Mouse (Mus musculus) kidney, postnatal 0 days (tissue): ENCODE measurements around the gene Shroom3. TPM values are rescaled to one million over a fixed set of nuclear protein-coding genes. Genes with fewer than 3 reads are reported as not detected.

Experiments used
- ATAC-seq: fragments of 200-750 bp; cut with Nextera tagmentation; replicated peaks from 2 replicates; pipeline ENCODE4 v1.8.0; 2017; ENCODE audit warnings: low read depth, moderate number of reproducible peaks, moderate TSS enrichment, moderate library complexity; ENCODE audit not compliant: low FRiP score
- DNase-seq: peaks from one replicate; pipeline ENCODE4 v3.0.0-alpha.2; 2016; ENCODE audit warnings: low spot score
- H3K27ac ChIP-seq: fragments of 300-500 bp; sonication (generic); 2 replicates; pipeline ENCODE4 v1.5.1; 2014; ENCODE audit warnings: mild to moderate bottlenecking
- H3K27me3 ChIP-seq: fragments of 300-500 bp; sonication (generic); 2 replicates; pipeline ENCODE4 v1.6.1; 2014; ENCODE audit warnings: low read length, mixed read lengths; ENCODE audit not compliant: insufficient read depth
- H3K36me3 ChIP-seq: fragments of 300-500 bp; sonication (generic); 2 replicates; pipeline ENCODE4 v1.6.1; 2014; ENCODE audit warnings: low read length, mixed read lengths; ENCODE audit not compliant: insufficient read depth
- H3K4me1 ChIP-seq: fragments of 300-500 bp; sonication (generic); replicated peaks from 2 replicates; pipeline ENCODE4 v1.6.1; 2014; ENCODE audit warnings: antibody characterized with exemption, low read length, mixed read lengths; ENCODE audit not compliant: insufficient read depth
- H3K4me2 ChIP-seq: fragments of 300-500 bp; sonication (generic); 2 replicates; pipeline ENCODE4 v1.6.1; 2014; ENCODE audit warnings: mild to moderate bottlenecking, low read length, moderate library complexity, mixed read lengths
- H3K4me3 ChIP-seq: fragments of 300-500 bp; sonication (generic); replicated peaks from 2 replicates; pipeline ENCODE4 v1.5.1; 2014; ENCODE audit warnings: low read depth, low read length
- H3K9ac ChIP-seq: fragments of 300-500 bp; sonication (generic); 2 replicates; pipeline ENCODE4 v1.6.1; 2014; ENCODE audit warnings: low read depth, low read length
- H3K9me3 ChIP-seq: fragments of 300-500 bp; sonication (generic); replicated peaks from 2 replicates; pipeline ENCODE4 v1.6.1; 2016; ENCODE audit warnings: low read length, inconsistent platforms, mixed read lengths
- CTCF ChIP-seq: IDR thresholded peaks from 2 replicates; pipeline ENCODE4 v1.5.1; 2016; ENCODE audit warnings: antibody characterized with exemption, low read depth, mild to moderate bottlenecking, moderate library complexity
- WGBS: fragments of 180-500 bp; shearing (Covaris S2); extraction: QIAGEN DNeasy Blood & Tissue Kit; methylation state at CpG from one replicate; pipeline ENCODE4 v1.1.7; 2014; 5-methylcytosine and 5-hydroxymethylcytosine counted together
- polyA plus RNA-seq: library from polyadenylated mRNA; unstranded; fragments of >200 nt; fragmentation: Nextera tagmentation; extraction: Ambion mirVana; gene quantifications from 2 replicates; pipeline ENCODE4 v1.2.1, GENCODE M21; 2015

The Shroom3 gene
- polyA plus RNA-seq, 1 experiment from 2014 or later: 6.7 TPM

DNA sequence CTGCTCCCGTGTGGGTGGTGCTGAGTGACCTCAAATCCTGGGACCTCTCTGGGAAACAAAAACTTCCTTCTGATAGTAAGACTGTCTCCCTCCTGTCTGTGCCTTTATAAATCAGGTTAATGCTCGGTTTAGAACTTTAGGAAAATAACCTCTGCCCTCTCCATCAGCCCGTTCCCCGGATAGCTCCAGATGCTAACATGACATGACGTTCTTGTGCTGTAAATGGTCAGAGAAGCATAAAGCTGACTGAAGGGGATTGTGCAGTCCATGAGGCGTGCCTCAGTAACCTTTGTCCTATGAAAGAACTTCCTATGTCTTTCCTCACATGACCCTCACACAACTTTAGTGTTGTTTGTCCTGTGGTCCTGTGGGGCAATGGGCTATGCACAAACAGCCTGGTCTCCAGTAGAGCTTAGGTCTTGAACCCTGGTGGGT lies 84.6 kb downstream of the Shroom3 start:
- no peaks in the 10 kb centered on the region for H3K36me3 ChIP-seq
- H3K9ac ChIP-seq: no peak overlapping the region
- peaks cover 17% of the 10 kb centered on the region for H3K4me1 ChIP-seq
- peak; percentile 84 for DNase-seq
- no peak overlapping the region for H3K4me3 ChIP-seq
- ATAC-seq: peak; percentile 81
- H3K4me2 ChIP-seq: no peak overlapping the region
- TF ChIP-seq CTCF: no peak
- no peaks in the 10 kb centered on the region for H3K9me3 ChIP-seq
- WGBS: 15% methylated on average over 6 of the region's 6 CpGs
- no peaks in the 10 kb centered on the region for H3K27me3 ChIP-seq
- peak overlapping the region; percentile 20; the same call in 1 of the 2 replicates for H3K27ac ChIP-seq

DNA sequence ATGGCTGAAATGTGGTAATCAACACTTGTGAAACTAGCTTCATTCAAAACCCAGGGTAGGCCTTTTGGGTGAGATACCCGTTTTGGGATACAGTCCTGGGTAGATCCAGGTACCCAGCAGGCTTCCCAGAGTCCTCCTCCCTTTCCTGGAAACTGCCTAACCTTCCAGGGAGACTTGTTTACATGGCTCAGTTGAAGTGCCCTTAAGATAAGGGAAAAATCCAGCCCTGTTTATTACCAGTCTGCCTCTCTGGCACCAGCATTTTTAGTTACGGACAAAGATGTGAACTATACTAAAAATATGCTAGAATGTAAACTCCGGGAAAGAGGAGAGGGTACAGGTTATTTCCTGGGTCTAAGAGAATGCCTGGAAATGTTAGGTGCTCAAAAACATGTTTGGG lies 90.6 kb downstream of the Shroom3 start:
- ATAC-seq (no peak), DNase-seq (no peak)
- Histone ChIP-seq H3K4me2 (no peak overlapping the region), H3K4me1 (no peaks in the 10 kb centered on the region), H3K4me3 (no peak overlapping the region), H3K27me3 (no peaks in the 10 kb centered on the region), H3K27ac (no peak overlapping the region), H3K36me3 (no peaks in the 10 kb centered on the region), H3K9ac (no peak overlapping the region), H3K9me3 (no peaks in the 10 kb centered on the region)
- TF ChIP-seq CTCF: no peak
- 74% methylated on average over 3 of the region's 3 CpGs for WGBS

- no peak overlapping the region for H3K9ac ChIP-seq
- WGBS: 76% methylated on average over 2 of the region's 2 CpGs
- no peaks in the 10 kb centered on the region for H3K36me3 ChIP-seq
- no peak overlapping the region for H3K4me3 ChIP-seq
- H3K27ac ChIP-seq: no peak overlapping the region
- H3K4me1 ChIP-seq: no peaks in the 10 kb centered on the region
- H3K9me3 ChIP-seq: no peaks in the 10 kb centered on the region
- DNase-seq (no peak), ATAC-seq (no peak)
- H3K4me2 ChIP-seq: no peak overlapping the region
- no peaks in the 10 kb centered on the region for H3K27me3 ChIP-seq
- TF ChIP-seq CTCF: no peak
Observed at GRCm38 (mm10) chr5:92774419-92774818, 91.2 kb downstream of the Shroom3 start.

GRCm38 (mm10) chr5:92774893-92775292 lies 91.7 kb downstream of the Shroom3 start:
- ATAC-seq: no peak

GRCm38 (mm10) chr5:92778395-92778794 lies 95.2 kb downstream of the Shroom3 start:
- Histone ChIP-seq H3K9me3 (no peaks in the 10 kb centered on the region), H3K4me1 (no peaks in the 10 kb centered on the region), H3K27me3 (no peaks in the 10 kb centered on the region), H3K4me3 (no peak overlapping the region), H3K36me3 (no peaks in the 10 kb centered on the region), H3K9ac (no peak overlapping the region), H3K27ac (no peak overlapping the region), H3K4me2 (no peak overlapping the region)
- WGBS: 55% methylated on average over 8 of the region's 8 CpGs
- ATAC-seq: no peak
- no peak for DNase-seq
- TF ChIP-seq CTCF: no peak

More at GRCm38 (mm10) chr5:92774893-92775292, 91.7 kb downstream of the Shroom3 start:
- H3K9me3 ChIP-seq: no peaks in the 10 kb centered on the region
- H3K4me2 ChIP-seq: no peak overlapping the region
- no peak overlapping the region for H3K27ac ChIP-seq
- no peak overlapping the region for H3K4me3 ChIP-seq
- TF ChIP-seq CTCF: no peak
- H3K27me3 ChIP-seq: no peaks in the 10 kb centered on the region
- 93% methylated on average over 3 of the region's 3 CpGs for WGBS
- H3K36me3 ChIP-seq: no peaks in the 10 kb centered on the region
- H3K9ac ChIP-seq: no peak overlapping the region
- DNase-seq: no peak
- no peaks in the 10 kb centered on the region for H3K4me1 ChIP-seq

DNA sequence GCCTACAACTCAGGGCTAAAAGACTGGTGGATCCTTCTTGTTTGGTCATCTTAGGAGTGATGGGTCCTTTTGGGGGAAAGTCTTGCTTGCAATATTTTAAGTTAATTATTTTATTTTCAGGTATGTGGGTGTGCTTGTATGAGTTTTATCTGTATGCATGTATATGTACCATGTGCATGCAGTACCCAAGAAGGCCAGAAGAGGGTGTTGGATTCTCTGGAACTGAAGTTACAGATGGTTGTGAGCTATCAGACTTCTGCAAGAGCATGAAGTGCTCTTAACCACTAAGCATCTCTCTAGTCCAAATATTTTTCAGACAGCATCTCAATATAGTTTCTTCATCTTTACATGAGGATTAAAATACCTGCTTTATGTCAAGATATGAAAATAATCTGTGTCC lies 97.8 kb downstream of the Shroom3 start:
- ATAC-seq (no peak), DNase-seq (no peak)
- no peak overlapping the region for H3K4me2 ChIP-seq

More for the DNA sequence above, 97.8 kb downstream of the Shroom3 start:
- 0 out of 2 replicates have a peak, but pooled peaks have one; percentile 26 for TF ChIP-seq CTCF
- Histone ChIP-seq H3K9ac (no peak overlapping the region), H3K36me3 (no peaks in the 10 kb centered on the region), H3K4me1 (peaks cover 12% of the 10 kb centered on the region; the same call in 1 of the 2 replicates), H3K4me3 (no peak overlapping the region), H3K27ac (no peak overlapping the region), H3K27me3 (no peaks in the 10 kb centered on the region), H3K9me3 (no peaks in the 10 kb centered on the region)
